Mouse (Mus musculus): ENCODE data around the gene Stoml2.

GRCm38 (mm10) chr4:42999451-43000140, 31.9 kb downstream of the Stoml2 start:
- TF ChIP-seq POLR2A (IDR thresholded peaks at IDR 0.05; ENCODE audit: borderline replicate concordance, low read depth, low read length), result no peak
- no peak for TF ChIP-seq CTCF (IDR thresholded peaks at IDR 0.05; ENCODE audit: low read depth, low read length)

Measured in bone marrow macrophage, adult 2 months (primary cell).